In the genomic region with DNA sequence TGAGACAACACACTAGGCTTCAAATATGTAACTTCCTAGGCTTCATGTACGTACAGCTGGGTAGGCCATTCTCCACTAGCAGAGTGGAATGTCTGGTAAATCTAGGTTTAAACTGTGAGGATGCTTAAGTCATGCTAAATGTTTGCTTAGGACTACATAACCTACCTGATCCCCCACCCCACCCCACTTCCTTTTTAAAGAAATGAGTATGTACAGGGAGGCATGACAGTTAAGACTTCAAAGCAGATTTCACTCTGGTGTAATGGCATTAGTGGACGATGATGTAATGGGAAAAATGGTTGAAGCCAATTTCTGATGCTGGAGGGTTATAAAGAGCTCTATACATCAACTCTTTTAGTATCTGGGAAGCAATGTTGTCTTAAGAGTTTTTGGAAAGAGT, we compare ENCODE assay signal across 32 mouse cellular contexts. TPM values are rescaled to one million over a fixed set of nuclear protein-coding genes. Genes with fewer than 3 reads are reported as not detected.
A peak's percentile ranks its signal among the peaks of the same experiment; 100 is the strongest.
DNase-seq lines count a peak whose midpoint lies in the region; ATAC-seq lines count a peak whose summit lies in the region.
"Had no signal": no experiment of that assay in that cellular context is flagged by ENCODE, and none has a peak within 500 bp of the region (broad histone marks: within the 10 kb centered on the region; RNA-seq: fewer than 3 reads in every experiment).

No protein-coding gene starts in this region.

- no peaks in the 10 kb centered on the region for H3K27me3 ChIP-seq in heart, embryonic 16.5 days (ENCODE audit: control insufficient read depth, insufficient read depth, low read length)
- no peaks in the 10 kb centered on the region for H3K27me3 ChIP-seq in lung, embryonic 16.5 days (ENCODE audit: control insufficient read depth, insufficient read depth, low read depth, low read length)
- H3K27me3 ChIP-seq: embryonic facial prominence, embryonic 15.5 days; forebrain, embryonic 12.5 days; hindbrain, embryonic 12.5 days; limb, embryonic 15.5 days; liver, embryonic 13.5 days; midbrain, embryonic 15.5 days had no signal

- H3K9ac ChIP-seq in heart, embryonic 16.5 days (ENCODE audit: low read length), result no peak overlapping the region
- no peak overlapping the region for H3K9ac ChIP-seq in lung, embryonic 16.5 days (ENCODE audit: low read length)
- H3K9ac ChIP-seq: embryonic facial prominence, embryonic 15.5 days; forebrain, embryonic 12.5 days; forebrain, postnatal 0 days; hindbrain, embryonic 12.5 days; limb, embryonic 15.5 days; liver, embryonic 13.5 days; midbrain, embryonic 15.5 days had no signal

- peak overlapping the region; percentile 48; the same call in 1 of the 2 replicates for H3K27ac ChIP-seq in heart, embryonic 16.5 days (ENCODE audit: low read length)
- H3K27ac ChIP-seq in lung, embryonic 16.5 days (ENCODE audit: low read length), result no peak overlapping the region
- H3K27ac ChIP-seq: embryonic facial prominence, embryonic 15.5 days; forebrain, embryonic 12.5 days; heart, embryonic 10.5 days; hindbrain, embryonic 12.5 days; hindbrain, postnatal 0 days; kidney, postnatal 0 days; limb, embryonic 15.5 days; liver, embryonic 13.5 days; midbrain, embryonic 10.5 days; midbrain, embryonic 15.5 days had no signal

- WGBS in heart, embryonic 16.5 days, result 48% methylated on average over 2 of the region's 2 CpGs
- 52% methylated on average over 2 of the region's 2 CpGs for whole genome bisulfite sequencing in lung, embryonic 16.5 days

- 0 out of 2 replicates have a peak, but pooled peaks have one; percentile 49 for ATAC-seq in heart, embryonic 16.5 days (replicated peaks; ENCODE audit: extremely low read depth, insufficient read depth, low FRiP score)
- ATAC-seq in lung, embryonic 16.5 days (ENCODE audit: low read depth), result 0 out of 2 replicates have a peak, but pooled peaks have one; percentile 31
- ATAC-seq: forebrain, postnatal 0 days; hindbrain, postnatal 0 days; intestine, embryonic 16.5 days; midbrain, embryonic 15.5 days had no signal

- H3K4me1 ChIP-seq in heart, embryonic 16.5 days (ENCODE audit: control insufficient read depth, insufficient read depth, low read length), result peaks cover 22% of the 10 kb centered on the region
- H3K4me1 ChIP-seq in lung, embryonic 16.5 days (replicated peaks; ENCODE audit: control insufficient read depth, insufficient read depth, low read length), result peaks cover 8% of the 10 kb centered on the region
- H3K4me1 ChIP-seq: embryonic facial prominence, embryonic 15.5 days; hindbrain, embryonic 12.5 days; midbrain, embryonic 15.5 days had no signal

- no peaks in the 10 kb centered on the region for H3K9me3 ChIP-seq in heart, embryonic 16.5 days (replicated peaks; ENCODE audit: control insufficient read depth, low read length)
- no peaks in the 10 kb centered on the region for H3K9me3 ChIP-seq in lung, embryonic 16.5 days (ENCODE audit: control insufficient read depth, low read length)
- H3K9me3 ChIP-seq: embryonic facial prominence, embryonic 15.5 days; forebrain, embryonic 12.5 days; heart, embryonic 10.5 days; hindbrain, embryonic 12.5 days; limb, embryonic 15.5 days; liver, embryonic 13.5 days; midbrain, embryonic 10.5 days; midbrain, embryonic 15.5 days had no signal

- intact Hi-C loops in heart, postnatal 10 days (cut with DNase I), result no loop called here
- intact Hi-C loops in heart, postnatal 36 days (cut with DNase I), result no loop called here

- H3K36me3 ChIP-seq in heart, embryonic 16.5 days (ENCODE audit: control insufficient read depth, insufficient read depth), result peaks cover 21% of the 10 kb centered on the region
- peaks cover 3% of the 10 kb centered on the region; the same call in 1 of the 2 replicates for H3K36me3 ChIP-seq in lung, embryonic 16.5 days (ENCODE audit: control insufficient read depth, insufficient read depth, low read length)

- no peak overlapping the region for H3K4me2 ChIP-seq in heart, embryonic 16.5 days (ENCODE audit: low read depth, low read length)
- H3K4me2 ChIP-seq in lung, embryonic 16.5 days (ENCODE audit: low read depth, low read length), result no peak overlapping the region
- H3K4me2 ChIP-seq: embryonic facial prominence, embryonic 15.5 days; forebrain, embryonic 12.5 days; hindbrain, embryonic 12.5 days; limb, embryonic 15.5 days; liver, embryonic 13.5 days; midbrain, embryonic 15.5 days had no signal

- peak; percentile 46 for DNase-seq in heart, adult 11 months
- DNase-seq in heart, postnatal 10 days, result no peak
- no peak for DNase-seq in heart, postnatal 36 days
- no peak for DNase-seq in lung, postnatal 4 days
- no peak for DNase-seq in urinary bladder, adult 18-20 months (ENCODE audit: low spot score in 2 of 2)
- DNase-seq: adrenal gland, postnatal 25 days; cerebellum, adult 18-20 months; cerebellum, postnatal 10 days; forebrain, postnatal 0 days; kidney, adult 8-10 months; kidney, postnatal 4 days; liver, embryonic 13.5 days; lung, adult 18-20 months; right cerebral cortex, adult 18-20 months; spleen, adult 18-20 months; thymus, postnatal 14 days had no signal

- no peak overlapping the region for H3K4me3 ChIP-seq in heart, embryonic 16.5 days (ENCODE audit: low read length)
- H3K4me3 ChIP-seq in lung, embryonic 16.5 days (ENCODE audit: low read length), result no peak overlapping the region
- H3K4me3 ChIP-seq: embryonic facial prominence, embryonic 15.5 days; forebrain, embryonic 12.5 days; heart, embryonic 10.5 days; hindbrain, embryonic 12.5 days; limb, embryonic 15.5 days; liver, embryonic 13.5 days; midbrain, embryonic 10.5 days; midbrain, embryonic 15.5 days had no signal

RNA-seq across cellular contexts. Expression of gene Nfyc, which starts 38.5 kb away (rescaled TPM):
- total RNA-seq in heart, postnatal 10 days (2021), result 10 to 100 TPM; 75.4 to 78.0 TPM
- 102 and 106 TPM in 2 replicates for polyA plus RNA-seq in heart, embryonic 16.5 days (2015; fragmentation: Nextera tagmentation; extraction: Ambion mirVana)
- 10 to 100 TPM; 54.8 to 63.6 TPM for total RNA-seq in heart, postnatal 36 days (2021)
- polyA plus RNA-seq in lung, embryonic 16.5 days (2015; fragmentation: Nextera tagmentation; extraction: Ambion mirVana), result 93.3 and 96.5 TPM in 2 replicates

RNA-seq across cellular contexts. Expression of gene Kcnq4, which starts 44.5 kb away (rescaled TPM):
- total RNA-seq in heart, postnatal 10 days (2021), result 1 to 10 TPM; 3.3 to 3.5 TPM
- 0.85 and 1.0 TPM in 2 replicates for polyA plus RNA-seq in heart, embryonic 16.5 days (2015; fragmentation: Nextera tagmentation; extraction: Ambion mirVana)
- total RNA-seq in heart, postnatal 36 days (2021), result 1 to 10 TPM; 2.4 to 2.6 TPM
- 4.7 and 5.1 TPM in 2 replicates for polyA plus RNA-seq in lung, embryonic 16.5 days (2015; fragmentation: Nextera tagmentation; extraction: Ambion mirVana)
- total RNA-seq: common myeloid progenitor, adult 5-6 weeks; megakaryocyte progenitor cell, adult 5-6 weeks; MEL; neutrophil, adult 5-6 weeks had no signal
